Mouse (Mus musculus) c-Kit-positive CD71-positive TER-119-negative erythroid progenitor cells, embryonic 14.5 days (primary cell): ENCODE results near the gene Tubb2b.

Experiments used
- DNase-seq: peaks from one replicate; pipeline ENCODE4 v3.0.0-alpha.2; 2013; ENCODE audit warnings: low read depth

Gene Tubb2b

DNA sequence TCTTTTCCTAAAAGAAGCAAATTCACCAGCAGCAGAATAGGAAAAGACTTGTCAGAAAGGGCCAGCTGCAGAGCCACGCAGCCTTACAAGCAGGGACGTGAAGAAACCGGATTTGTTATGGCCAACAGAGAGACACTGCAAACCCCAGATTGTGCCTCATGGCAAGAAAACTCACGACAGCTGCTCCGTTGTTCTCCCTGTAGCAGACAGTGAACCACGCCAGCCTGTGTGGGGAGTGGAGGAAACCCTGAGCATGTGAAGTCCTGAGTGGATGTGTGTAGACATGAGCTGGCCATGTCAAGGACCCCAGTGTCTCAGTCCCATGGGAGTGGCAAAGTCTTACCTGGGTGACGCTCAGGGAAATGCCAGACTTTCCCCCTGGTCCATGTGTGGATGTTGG lies 6.3 kb upstream of the Tubb2b start:
- DNase-seq, result no peak

DNA sequence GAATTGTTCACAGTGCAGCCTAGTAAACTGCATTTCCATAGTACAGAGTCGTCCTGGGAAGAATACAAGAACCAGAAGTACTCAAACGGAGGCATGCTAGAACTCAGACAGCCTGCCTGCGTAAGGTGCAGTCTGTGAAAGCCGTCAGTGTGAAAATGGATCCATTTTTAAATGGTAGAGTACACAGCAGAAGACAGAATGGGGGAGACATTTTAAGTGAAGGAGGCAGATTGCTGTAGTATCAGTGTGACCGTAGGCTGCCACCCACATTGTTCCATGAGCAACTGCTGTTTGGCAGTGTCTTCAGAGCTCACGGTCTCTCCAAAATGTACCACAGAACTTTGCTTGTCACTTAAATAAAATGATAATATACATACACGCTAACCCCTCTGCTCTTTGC lies 4.0 kb upstream of the Tubb2b start:
- DNase-seq, result no peak

DNA sequence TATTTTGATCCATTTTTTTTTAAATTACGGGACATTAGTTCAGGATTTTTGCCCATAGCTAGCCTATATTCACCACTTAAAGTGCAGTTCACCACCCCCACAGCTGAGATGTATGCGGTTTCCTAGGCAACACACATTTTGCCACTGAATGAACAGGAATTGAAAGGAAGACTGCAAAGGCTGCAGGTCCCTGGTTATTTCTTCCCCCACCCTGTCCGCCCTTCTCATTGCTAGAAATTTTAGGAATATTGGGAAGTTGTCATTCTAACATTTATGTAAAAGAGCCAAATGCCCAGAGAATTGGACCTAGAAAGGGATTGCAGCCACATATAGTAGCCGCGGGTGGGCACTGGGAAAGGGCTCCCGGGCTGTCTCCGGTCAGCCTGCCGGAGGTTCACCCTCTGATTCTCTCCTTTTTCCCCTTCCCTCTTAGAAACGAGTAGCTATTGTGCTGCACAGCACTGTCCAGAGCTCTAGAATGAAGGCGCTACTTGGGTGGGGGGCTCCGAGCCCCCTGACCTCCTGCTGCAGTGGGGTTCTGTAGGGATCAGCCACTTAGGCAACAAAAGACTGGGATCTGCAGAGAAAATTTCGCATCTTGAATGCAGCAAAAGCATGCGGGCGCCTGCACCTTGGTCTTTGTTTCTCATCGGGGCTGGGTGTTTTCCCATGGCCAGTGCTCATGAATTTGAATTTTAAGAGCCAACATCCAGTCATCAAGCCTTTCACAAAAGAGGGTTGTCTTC lies 3.2 kb upstream of the Tubb2b start:
- no peak for DNase-seq

DNA sequence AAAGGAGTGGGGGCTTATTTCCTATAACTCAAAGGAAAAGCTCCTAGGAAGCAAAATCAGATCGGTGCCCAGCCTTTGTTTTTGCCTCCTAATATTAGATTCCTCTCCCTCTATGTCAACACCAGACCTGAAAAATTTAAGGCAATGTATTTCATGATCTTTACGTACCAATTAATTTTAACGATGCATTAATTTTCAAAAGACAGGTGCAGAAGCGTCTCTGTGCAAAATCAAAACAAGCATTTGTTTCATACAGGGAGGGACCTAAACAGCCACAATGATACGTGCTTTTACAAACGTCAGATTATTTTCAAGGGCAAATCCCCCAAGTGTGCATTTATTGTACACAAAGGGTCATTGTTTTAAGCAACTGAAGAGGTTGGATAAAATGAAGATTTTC lies 2.6 kb upstream of the Tubb2b start:
- no peak for DNase-seq

- DNase-seq, result no peak
These were observed 2.0 kb upstream of the Tubb2b start for GRCm38 (mm10) chr13:34132299-34132698.

- no peak for DNase-seq
These were observed 1.4 kb upstream of the Tubb2b start for GRCm38 (mm10) chr13:34131708-34132060.

DNA sequence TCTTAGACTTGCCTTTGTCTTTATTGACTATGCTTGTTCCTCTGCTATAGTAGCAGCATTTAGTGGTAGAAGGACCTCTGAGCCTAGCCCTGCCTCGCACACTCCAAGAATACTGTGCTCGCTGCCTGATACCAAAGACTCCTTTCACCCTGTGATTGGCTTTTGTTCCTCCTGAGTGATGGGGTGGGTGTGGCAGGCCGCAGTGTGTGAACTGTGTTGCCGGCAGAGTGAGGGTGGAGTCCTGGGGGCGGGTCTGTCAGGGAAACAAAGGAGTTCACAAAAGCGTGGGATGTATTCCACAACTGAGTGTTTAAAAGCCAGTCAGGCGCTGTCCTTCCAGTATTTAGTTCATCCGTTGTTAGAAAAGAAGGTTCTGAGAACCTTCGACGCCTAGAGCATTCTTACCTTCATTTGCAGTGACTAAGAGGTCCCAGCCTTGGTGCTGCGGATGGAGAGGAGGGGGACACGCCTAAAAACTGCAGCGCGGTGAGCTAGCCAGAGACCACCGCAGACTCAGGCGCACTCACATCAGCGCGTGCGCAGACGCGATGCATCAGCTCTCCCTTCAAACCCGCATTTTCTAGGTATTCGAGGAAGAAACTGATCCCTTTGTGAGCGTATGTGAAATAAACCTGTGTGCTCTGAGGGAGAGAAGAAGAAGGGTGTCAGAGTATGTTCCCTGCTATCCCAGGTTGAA lies 893 bp upstream of the Tubb2b start:
- DNase-seq, result no peak

GRCm38 (mm10) chr13:34129485-34130225 lies 611 bp downstream of the Tubb2b start:
- no peak for DNase-seq

DNA sequence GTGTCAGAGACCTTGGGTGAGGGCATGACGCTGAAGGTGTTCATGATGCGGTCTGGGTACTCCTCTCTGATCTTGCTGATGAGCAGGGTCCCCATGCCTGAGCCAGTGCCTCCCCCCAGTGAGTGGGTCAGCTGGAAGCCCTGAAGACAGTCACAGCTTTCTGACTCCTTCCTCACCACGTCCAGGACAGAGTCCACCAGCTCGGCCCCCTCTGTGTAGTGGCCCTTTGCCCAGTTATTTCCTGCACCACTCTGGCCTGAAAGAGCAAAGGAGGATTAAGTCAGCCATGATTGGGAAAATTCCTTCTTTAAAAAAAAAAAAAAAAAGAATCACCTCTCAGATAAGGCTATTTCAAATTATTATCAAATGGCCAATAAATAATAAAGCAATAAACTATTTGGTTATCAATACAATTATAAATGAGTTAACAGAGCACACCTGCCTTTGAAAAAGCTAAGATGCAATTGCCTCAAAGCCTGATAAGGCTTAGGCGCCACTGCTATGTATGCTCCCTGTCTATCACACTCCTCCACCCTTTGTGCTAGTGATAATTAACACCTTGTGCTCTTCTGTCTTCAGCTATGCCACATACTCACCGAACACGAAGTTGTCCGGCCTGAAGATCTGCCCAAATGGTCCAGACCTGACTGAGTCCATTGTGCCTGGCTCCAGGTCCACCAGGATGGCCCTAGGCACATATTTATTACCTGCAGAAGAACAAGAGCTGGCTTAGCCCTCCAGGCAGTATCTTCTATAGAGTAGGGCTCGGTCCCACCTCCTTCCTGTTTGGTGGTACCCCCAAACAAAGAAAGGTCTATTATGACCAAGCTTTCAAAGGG lies 1.8 kb downstream of the Tubb2b start:
- no peak for DNase-seq

DNA sequence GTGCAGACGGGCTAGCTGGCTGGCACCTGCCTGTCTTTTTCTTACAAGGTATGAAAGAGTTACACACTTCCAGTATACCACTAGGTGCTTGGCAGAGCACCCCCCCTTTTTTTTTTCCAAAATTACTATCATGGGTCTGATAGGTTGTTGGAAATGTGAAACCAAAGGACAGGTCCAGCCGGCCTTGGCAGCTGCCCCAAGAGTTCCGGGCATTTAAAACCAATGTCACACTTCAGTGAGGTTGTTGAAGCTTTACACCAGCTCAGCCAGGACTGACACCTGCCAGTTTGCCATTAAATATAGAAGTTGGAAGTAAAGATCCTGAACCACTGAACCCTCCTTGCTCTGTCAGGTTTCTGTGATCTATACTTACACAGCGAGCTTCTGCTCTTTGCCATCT lies 4.6 kb downstream of the Tubb2b start:
- DNase-seq, result no peak

DNA sequence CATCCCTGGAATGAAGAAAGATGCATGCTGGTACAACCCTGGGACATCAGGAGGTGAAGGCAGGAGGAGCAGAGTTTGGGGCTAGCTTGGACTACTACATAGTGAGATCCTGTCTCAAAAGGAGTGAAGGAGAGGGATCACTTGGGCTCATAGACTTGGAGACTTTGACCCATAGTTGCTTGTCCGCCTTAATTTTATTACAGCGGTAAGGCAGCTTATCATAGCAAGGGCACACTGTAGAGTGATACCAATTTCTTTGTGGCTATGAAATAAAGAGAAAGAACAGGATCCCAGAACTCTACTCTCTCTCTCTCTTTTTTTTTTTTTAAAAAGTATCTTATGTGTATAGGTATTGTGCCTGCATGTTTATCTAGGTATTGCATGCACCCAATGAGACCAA lies 9.7 kb downstream of the Tubb2b start:
- DNase-seq, result no peak

GRCm38 (mm10) chr13:34119406-34119805 lies 10.9 kb downstream of the Tubb2b start:
- DNase-seq, result no peak

GRCm38 (mm10) chr13:34118816-34119215 lies 11.4 kb downstream of the Tubb2b start:
- DNase-seq, result peak; percentile 64

GRCm38 (mm10) chr13:34116508-34116907 lies 13.8 kb downstream of the Tubb2b start:
- no peak for DNase-seq

GRCm38 (mm10) chr13:34114654-34115053 lies 15.6 kb downstream of the Tubb2b start:
- no peak for DNase-seq

GRCm38 (mm10) chr13:34113086-34113485 lies 17.2 kb downstream of the Tubb2b start:
- no peak for DNase-seq

DNA sequence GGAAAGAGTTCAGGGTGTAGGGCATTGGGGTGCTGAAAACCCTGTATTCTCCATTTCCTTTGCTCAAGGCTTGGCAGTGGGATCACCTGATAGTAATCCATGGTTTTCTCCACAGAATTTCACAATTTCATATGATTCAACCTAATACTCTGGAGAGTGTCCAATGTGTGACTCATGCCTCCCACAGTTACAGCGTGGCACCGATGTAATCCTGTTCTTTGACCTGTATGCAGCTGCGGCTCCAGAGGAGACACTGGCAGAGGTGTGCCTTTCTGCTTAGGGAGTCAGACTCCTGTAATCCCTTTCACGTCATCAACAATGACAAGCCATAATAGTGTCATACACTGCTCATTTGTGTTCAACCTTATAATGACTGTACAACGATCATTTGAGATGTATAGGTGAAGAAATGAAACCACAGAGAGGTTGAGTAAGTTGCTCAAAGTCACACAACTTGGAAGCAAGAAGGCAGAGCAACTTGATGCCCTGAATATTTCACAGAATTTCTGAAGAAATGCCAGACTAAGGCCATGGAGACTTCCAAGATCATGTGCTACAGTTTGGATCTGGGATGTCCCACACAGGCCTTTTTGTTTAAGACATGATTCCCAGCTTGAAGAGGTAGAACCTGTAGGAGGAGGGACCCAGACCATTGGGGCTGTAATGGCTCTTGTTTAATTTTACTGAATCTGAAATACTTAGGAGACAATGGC lies 17.7 kb downstream of the Tubb2b start:
- no peak for DNase-seq

DNA sequence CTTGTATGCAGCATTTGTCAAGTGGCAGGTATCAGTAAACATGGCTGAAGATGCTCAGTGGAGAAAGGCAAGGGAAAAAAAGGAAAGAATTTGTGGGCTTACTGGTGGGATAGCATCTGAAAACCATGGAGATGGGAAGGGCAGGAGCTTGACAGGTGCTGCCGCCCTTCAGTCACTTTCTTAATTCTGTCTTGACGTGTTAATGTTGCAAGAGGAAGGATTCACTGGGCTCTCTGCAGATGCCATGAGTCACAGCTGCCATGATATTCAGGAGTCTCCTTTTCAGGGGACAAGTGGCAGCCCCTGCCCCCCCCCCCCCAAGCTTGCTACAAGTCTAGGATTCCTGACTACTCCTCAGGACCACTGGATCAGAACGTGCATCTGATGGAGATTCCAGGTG lies 18.4 kb downstream of the Tubb2b start:
- DNase-seq, result no peak

GRCm38 (mm10) chr13:34111019-34111418 lies 19.2 kb downstream of the Tubb2b start:
- DNase-seq, result no peak

DNA sequence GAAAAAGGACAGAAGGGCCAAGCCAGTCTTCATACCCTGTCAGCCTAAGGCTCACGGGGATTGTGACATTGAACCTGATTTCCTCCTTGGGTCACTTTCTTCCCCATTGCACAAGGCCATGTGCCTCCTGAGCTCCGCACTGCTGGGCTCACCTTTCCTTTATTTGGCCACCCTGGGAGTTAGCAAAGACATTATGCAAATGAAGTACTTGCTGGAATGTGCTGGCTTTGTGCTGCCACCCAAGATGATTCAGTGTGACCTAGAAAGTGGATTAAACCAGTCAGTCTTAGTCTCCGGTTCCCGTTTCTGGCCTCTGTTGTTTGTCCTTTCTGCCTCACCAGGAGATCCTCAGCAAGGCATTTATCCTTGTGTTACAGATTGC lies 20.6 kb downstream of the Tubb2b start:
- DNase-seq, result no peak

- DNase-seq, result no peak
These were observed 21.1 kb downstream of the Tubb2b start for GRCm38 (mm10) chr13:34109035-34109676.
